Mouse (Mus musculus) E14TG2a.4 (cell line): ENCODE data around the gene Plek2.

ENCODE experiments used
- H3K27me3 ChIP-seq: 2 replicates; pipeline ENCODE4 v1.6.1; 2014; ENCODE audit warnings: low read length, control low read depth; ENCODE audit not compliant: insufficient read depth
- H3K36me3 ChIP-seq: 2 replicates; pipeline ENCODE4 v1.6.1; 2014; ENCODE audit warnings: low read length, control low read depth; ENCODE audit not compliant: insufficient read depth
- H3K4me1 ChIP-seq: replicated peaks from 2 replicates; pipeline ENCODE4 v1.6.1; 2014; ENCODE audit warnings: low read depth, low read length, control low read depth
- H3K4me3 ChIP-seq: replicated peaks from 2 replicates; pipeline ENCODE4 v1.5.1; 2014; ENCODE audit warnings: mild to moderate bottlenecking, low read length
- H3K9me3 ChIP-seq: 2 replicates; pipeline ENCODE4 v1.6.1; 2014; ENCODE audit warnings: low read length, control low read depth
- CTCF ChIP-seq: conservative IDR thresholded peaks from 2 replicates; pipeline ENCODE4 v1.5.1; 2014; ENCODE audit warnings: low read length
- NANOG ChIP-seq: IDR thresholded peaks from 2 replicates; pipeline ENCODE4 v1.6.1; 2014; ENCODE audit warnings: borderline replicate concordance, low read length, mixed read lengths
- POU5F1 ChIP-seq: IDR thresholded peaks from 2 replicates; pipeline ENCODE4 v1.6.1; 2014; ENCODE audit warnings: low read length, borderline replicate concordance

Plek2 gene

DNA sequence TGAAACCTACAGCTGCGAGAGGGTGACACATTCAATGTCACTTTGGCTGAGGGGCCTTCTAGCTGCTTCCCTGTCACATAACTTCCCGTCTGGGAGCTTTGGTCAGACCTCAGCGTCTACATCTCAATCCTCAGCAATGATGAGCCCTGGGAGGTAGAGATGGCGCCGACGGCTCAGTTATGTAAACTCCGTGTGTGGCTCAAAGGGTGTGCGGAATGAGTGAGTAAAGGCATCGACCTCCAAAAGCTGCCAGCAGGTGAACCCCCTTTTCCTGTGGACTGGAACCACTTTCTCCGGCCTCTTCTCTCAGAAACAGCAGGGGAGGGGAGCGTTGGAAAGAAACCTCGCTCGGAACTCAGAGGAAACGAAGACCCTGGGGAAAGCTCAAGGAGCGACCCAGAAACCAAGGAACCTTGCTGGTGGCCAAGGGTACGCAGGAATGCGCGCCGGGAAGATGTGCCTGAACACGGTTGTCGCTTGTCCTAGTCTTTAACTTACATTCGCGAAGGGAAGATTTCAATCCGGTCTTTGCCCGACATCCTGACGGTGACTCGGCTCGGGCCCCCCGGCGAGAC, 45.8 kb downstream of the Plek2 start:
- Histone ChIP-seq H3K4me1 (peaks cover 63% of the 10 kb centered on the region), H3K36me3 (peaks cover 43% of the 10 kb centered on the region), H3K9me3 (no peaks in the 10 kb centered on the region), H3K4me3 (peak overlapping the region; percentile 96), H3K27me3 (no peaks in the 10 kb centered on the region)
- TF ChIP-seq NANOG = no peak
- TF ChIP-seq POU5F1 = no peak
- TF ChIP-seq CTCF = no peak

DNA sequence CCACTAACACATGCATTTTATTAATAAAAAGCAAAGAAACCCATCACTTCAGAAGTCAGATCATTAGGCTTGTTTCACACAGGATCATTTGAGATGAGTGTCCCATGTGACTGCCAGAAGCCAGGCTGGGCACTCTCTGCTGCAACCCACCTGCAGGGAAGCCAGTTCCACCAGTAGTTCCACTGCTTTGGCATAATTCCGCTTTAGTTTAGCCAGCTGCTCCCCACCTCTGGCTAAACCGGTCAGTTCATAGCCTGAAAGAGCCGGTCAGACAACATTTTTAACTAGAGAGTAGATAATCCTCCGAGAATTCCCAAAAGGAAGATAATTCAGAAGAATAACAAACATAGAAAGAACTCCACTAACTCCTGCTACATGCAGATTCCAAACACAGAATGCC, 58.5 kb downstream of the Plek2 start:
- TF ChIP-seq NANOG = no peak
- no peak for TF ChIP-seq CTCF
- TF ChIP-seq POU5F1 = no peak
- H3K4me3 ChIP-seq = no peak overlapping the region
- H3K27me3 ChIP-seq = no peaks in the 10 kb centered on the region
- peaks cover 87% of the 10 kb centered on the region for H3K36me3 ChIP-seq
- peaks cover 35% of the 10 kb centered on the region for H3K9me3 ChIP-seq
- H3K4me1 ChIP-seq = no peaks in the 10 kb centered on the region

DNA sequence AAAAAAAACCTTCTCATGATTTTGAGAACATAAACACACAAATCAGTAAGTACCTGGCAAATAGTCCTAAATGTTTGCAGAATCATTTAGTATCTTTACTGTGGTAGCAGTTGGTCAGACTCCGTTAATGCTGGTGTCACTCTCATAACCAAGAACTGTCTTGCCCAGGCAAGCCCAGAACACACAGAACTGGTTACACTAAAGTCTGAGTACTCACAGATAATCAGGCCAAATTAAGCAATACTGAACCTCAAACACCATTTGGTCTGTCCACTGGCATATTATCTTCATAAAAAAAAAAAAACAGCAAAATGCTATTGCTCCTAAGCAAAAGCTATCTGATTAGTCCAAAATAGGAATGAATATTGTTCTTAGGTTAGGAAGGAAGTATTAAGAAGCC, 64.3 kb downstream of the Plek2 start:
- Histone ChIP-seq H3K4me3 (no peak overlapping the region), H3K4me1 (peaks cover 12% of the 10 kb centered on the region), H3K9me3 (peaks cover 8% of the 10 kb centered on the region), H3K36me3 (peaks cover 90% of the 10 kb centered on the region), H3K27me3 (no peaks in the 10 kb centered on the region)
- TF ChIP-seq CTCF (no peak), NANOG (no peak), POU5F1 (no peak)

DNA sequence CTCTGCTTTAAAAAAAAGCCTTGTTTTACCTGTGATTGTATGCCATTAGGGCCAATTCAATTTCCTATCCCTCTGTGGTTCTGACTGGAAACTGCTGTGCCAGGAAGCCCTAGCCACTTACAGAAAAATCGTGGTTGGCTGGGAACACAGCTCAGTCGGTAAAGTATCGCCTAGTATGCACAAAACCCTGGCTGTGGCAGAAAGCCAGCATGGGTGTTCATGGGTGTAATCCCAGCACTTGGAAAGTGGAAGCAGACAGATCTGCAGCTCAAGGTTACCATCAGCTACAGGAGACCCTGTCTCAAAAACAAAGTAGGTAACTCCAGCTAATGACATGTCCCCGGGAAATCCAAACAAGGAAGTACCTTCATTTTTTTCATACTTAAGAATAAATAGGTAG, 66.9 kb downstream of the Plek2 start:
- H3K27me3 ChIP-seq = no peaks in the 10 kb centered on the region
- H3K4me3 ChIP-seq = no peak overlapping the region
- TF ChIP-seq NANOG (no peak), CTCF (no peak), POU5F1 (no peak)
- H3K4me1 ChIP-seq = peaks cover 12% of the 10 kb centered on the region
- H3K9me3 ChIP-seq = no peaks in the 10 kb centered on the region
- H3K36me3 ChIP-seq = peaks cover 73% of the 10 kb centered on the region
